Mouse (Mus musculus): ENCODE results near the gene Nfyb. TPM values are rescaled to one million over a fixed set of nuclear protein-coding genes. Genes with fewer than 3 reads are reported as not detected.

The Nfyb gene
- polyA plus RNA-seq, 1 experiment from 2014 or later = 42.4 TPM

GRCm38 (mm10) chr10:82758878-82759277 lies 5.1 kb downstream of the Nfyb start:
- H3K27ac ChIP-seq (replicated peaks) = no peak overlapping the region
- no peak overlapping the region for H3K4me2 ChIP-seq (replicated peaks)
- no peaks in the 10 kb centered on the region for H3K9me3 ChIP-seq (replicated peaks)
- H3K4me3 ChIP-seq (replicated peaks) = no peak overlapping the region
- H3K9ac ChIP-seq = no peak overlapping the region
- ATAC-seq (ENCODE audit: insufficient number of reproducible peaks, low FRiP score, low TSS enrichment, low read depth) = no peak
- H3K4me1 ChIP-seq = peaks cover 27% of the 10 kb centered on the region
- H3K27me3 ChIP-seq = no peaks in the 10 kb centered on the region
- peaks cover 70% of the 10 kb centered on the region for H3K36me3 ChIP-seq
- WGBS = 95% methylated on average over 3 of the region's 3 CpGs

- H3K27me3 ChIP-seq = no peaks in the 10 kb centered on the region
- H3K4me2 ChIP-seq (replicated peaks) = no peak overlapping the region
- H3K36me3 ChIP-seq = peaks cover 75% of the 10 kb centered on the region
- no peaks in the 10 kb centered on the region for H3K9me3 ChIP-seq (replicated peaks)
- ATAC-seq (ENCODE audit: insufficient number of reproducible peaks, low FRiP score, low TSS enrichment, low read depth) = no peak
- no peak overlapping the region for H3K9ac ChIP-seq
- 67% methylated on average over 6 of the region's 6 CpGs for WGBS
- peaks cover 27% of the 10 kb centered on the region for H3K4me1 ChIP-seq
- H3K4me3 ChIP-seq (replicated peaks) = no peak overlapping the region
- H3K27ac ChIP-seq (replicated peaks) = no peak overlapping the region
These were observed 5.6 kb downstream of the Nfyb start for GRCm38 (mm10) chr10:82758368-82758767.

GRCm38 (mm10) chr10:82757341-82757740 lies 6.6 kb downstream of the Nfyb start:
- ATAC-seq (ENCODE audit: insufficient number of reproducible peaks, low FRiP score, low TSS enrichment, low read depth) = no peak
- Histone ChIP-seq H3K4me3 (replicated peaks) (no peak overlapping the region), H3K9me3 (replicated peaks) (no peaks in the 10 kb centered on the region), H3K27ac (replicated peaks) (no peak overlapping the region), H3K27me3 (no peaks in the 10 kb centered on the region), H3K4me2 (replicated peaks) (no peak overlapping the region), H3K36me3 (peaks cover 85% of the 10 kb centered on the region), H3K9ac (no peak overlapping the region), H3K4me1 (peaks cover 23% of the 10 kb centered on the region)
- WGBS = 81% methylated on average over 9 of the region's 9 CpGs

DNA sequence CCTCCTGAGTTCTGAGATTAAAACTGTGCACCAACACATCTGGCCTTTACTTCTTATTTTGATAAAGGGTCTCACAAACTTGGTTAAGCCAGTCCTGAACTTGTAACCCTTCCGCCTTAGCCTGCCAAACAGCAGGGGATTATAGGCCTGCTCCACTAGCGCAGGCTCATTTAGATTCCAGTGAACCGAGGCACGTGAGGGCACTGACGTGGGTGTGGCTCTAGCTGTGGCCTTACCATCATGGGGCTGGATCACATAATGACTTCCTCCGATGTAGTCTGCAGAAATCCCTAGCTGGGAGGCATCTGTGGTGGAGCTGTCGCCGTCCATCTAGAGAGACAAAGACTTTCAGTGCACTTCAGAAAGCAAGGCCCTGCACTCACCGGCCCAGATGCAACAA lies 7.5 kb downstream of the Nfyb start:
- Histone ChIP-seq H3K27me3 (no peaks in the 10 kb centered on the region), H3K9me3 (replicated peaks) (no peaks in the 10 kb centered on the region), H3K4me3 (replicated peaks) (no peak overlapping the region), H3K4me2 (replicated peaks) (no peak overlapping the region), H3K4me1 (peaks cover 19% of the 10 kb centered on the region), H3K27ac (replicated peaks) (no peak overlapping the region), H3K9ac (no peak overlapping the region), H3K36me3 (peaks cover 94% of the 10 kb centered on the region)
- 85% methylated on average over 9 of the region's 9 CpGs for WGBS
- ATAC-seq (ENCODE audit: insufficient number of reproducible peaks, low FRiP score, low TSS enrichment, low read depth) = no peak

- 95% methylated on average over 11 of the region's 11 CpGs for whole genome bisulfite sequencing
- Histone ChIP-seq H3K4me1 (peaks cover 8% of the 10 kb centered on the region), H3K27me3 (no peaks in the 10 kb centered on the region), H3K27ac (replicated peaks) (no peak overlapping the region), H3K4me3 (replicated peaks) (no peak overlapping the region), H3K4me2 (replicated peaks) (no peak overlapping the region), H3K9ac (no peak overlapping the region), H3K9me3 (replicated peaks) (no peaks in the 10 kb centered on the region), H3K36me3 (peaks cover 95% of the 10 kb centered on the region)
- no peak for ATAC-seq (ENCODE audit: insufficient number of reproducible peaks, low FRiP score, low TSS enrichment, low read depth)
These were observed 8.6 kb downstream of the Nfyb start for GRCm38 (mm10) chr10:82755213-82755890.

GRCm38 (mm10) chr10:82754642-82755041 lies 9.3 kb downstream of the Nfyb start:
- Histone ChIP-seq H3K27ac (replicated peaks) (no peak overlapping the region), H3K9ac (no peak overlapping the region), H3K27me3 (no peaks in the 10 kb centered on the region), H3K4me1 (peaks cover under 1% of the 10 kb centered on the region; the same call in 1 of the 2 replicates), H3K9me3 (replicated peaks) (no peaks in the 10 kb centered on the region), H3K4me2 (replicated peaks) (no peak overlapping the region), H3K36me3 (peaks cover 92% of the 10 kb centered on the region), H3K4me3 (replicated peaks) (no peak overlapping the region)
- ATAC-seq (ENCODE audit: insufficient number of reproducible peaks, low FRiP score, low TSS enrichment, low read depth) = no peak
- 91% methylated on average over 1 of the region's 1 CpGs for WGBS

DNA sequence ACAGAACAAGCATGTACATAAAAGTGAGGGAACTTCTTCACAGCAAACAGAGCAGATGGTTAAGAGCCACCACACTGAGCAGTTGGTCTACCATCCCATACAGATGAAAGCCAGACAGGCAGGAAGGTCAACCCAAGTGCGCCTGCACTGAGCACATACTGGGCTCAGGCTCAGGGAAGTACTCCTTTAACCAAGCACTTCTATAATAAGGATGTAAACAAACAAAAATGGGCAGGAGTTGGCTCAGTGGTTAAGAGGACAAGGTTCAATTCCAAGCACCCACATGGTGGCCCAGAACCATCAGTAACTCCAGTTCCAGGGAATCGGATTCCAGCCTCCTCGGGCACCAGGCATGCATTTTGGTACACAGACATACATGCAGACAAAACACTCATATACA lies 11.0 kb downstream of the Nfyb start:
- H3K27me3 ChIP-seq = no peaks in the 10 kb centered on the region
- 90% methylated on average over 3 of the region's 3 CpGs for WGBS
- ATAC-seq (ENCODE audit: insufficient number of reproducible peaks, low FRiP score, low TSS enrichment, low read depth) = no peak

DNA sequence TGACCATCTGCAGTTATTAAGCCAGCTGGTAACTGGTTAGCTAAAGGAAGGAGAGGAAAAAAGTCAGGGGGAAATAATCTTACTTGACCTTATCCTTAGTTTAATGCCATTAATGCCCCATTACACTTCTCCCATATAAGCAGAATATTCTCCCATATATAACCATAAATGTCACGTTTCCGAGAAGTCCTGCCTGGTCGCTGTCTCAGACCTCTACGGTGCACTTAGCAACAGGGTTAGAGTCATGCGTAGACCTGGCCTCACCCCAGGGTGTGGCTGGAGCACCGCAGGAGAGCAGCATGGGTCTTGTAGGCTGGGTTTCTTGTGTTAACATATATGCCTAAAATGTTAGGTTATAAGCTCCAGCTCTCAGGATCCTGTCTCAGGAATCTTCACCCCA lies 13.2 kb downstream of the Nfyb start:
- Histone ChIP-seq H3K9me3 (replicated peaks) (no peaks in the 10 kb centered on the region), H3K36me3 (peaks cover 93% of the 10 kb centered on the region), H3K9ac (no peak overlapping the region), H3K4me3 (replicated peaks) (no peak overlapping the region), H3K4me1 (no peaks in the 10 kb centered on the region), H3K27me3 (no peaks in the 10 kb centered on the region), H3K27ac (replicated peaks) (no peak overlapping the region), H3K4me2 (replicated peaks) (no peak overlapping the region)
- WGBS = 93% methylated on average over 6 of the region's 6 CpGs
- no peak for ATAC-seq (ENCODE audit: insufficient number of reproducible peaks, low FRiP score, low TSS enrichment, low read depth)

More for the DNA sequence above, 11.0 kb downstream of the Nfyb start:
- Histone ChIP-seq H3K9me3 (replicated peaks) (no peaks in the 10 kb centered on the region), H3K36me3 (peaks cover 93% of the 10 kb centered on the region), H3K4me3 (replicated peaks) (no peak overlapping the region), H3K4me2 (replicated peaks) (no peak overlapping the region), H3K27ac (replicated peaks) (no peak overlapping the region), H3K9ac (no peak overlapping the region), H3K4me1 (no peaks in the 10 kb centered on the region)

- H3K36me3 ChIP-seq = peaks cover 81% of the 10 kb centered on the region
- H3K27ac ChIP-seq (replicated peaks) = no peak overlapping the region
- no peak overlapping the region for H3K9ac ChIP-seq
- H3K4me2 ChIP-seq (replicated peaks) = no peak overlapping the region
- no peaks in the 10 kb centered on the region for H3K4me1 ChIP-seq
- H3K27me3 ChIP-seq = no peaks in the 10 kb centered on the region
- H3K9me3 ChIP-seq (replicated peaks) = no peaks in the 10 kb centered on the region
- 85% methylated on average over 15 of the region's 15 CpGs for WGBS
- H3K4me3 ChIP-seq (replicated peaks) = no peak overlapping the region
- ATAC-seq (ENCODE audit: insufficient number of reproducible peaks, low FRiP score, low TSS enrichment, low read depth) = no peak
These were observed 16.7 kb downstream of the Nfyb start for GRCm38 (mm10) chr10:82746988-82747850.

- no peak overlapping the region for H3K27ac ChIP-seq (replicated peaks)
- H3K4me1 ChIP-seq = no peaks in the 10 kb centered on the region
- no peaks in the 10 kb centered on the region for H3K27me3 ChIP-seq
- no peak overlapping the region for H3K4me3 ChIP-seq (replicated peaks)
- H3K9ac ChIP-seq = no peak overlapping the region
- H3K36me3 ChIP-seq = peaks cover 65% of the 10 kb centered on the region
- WGBS = 88% methylated on average over 5 of the region's 5 CpGs
- H3K9me3 ChIP-seq (replicated peaks) = no peaks in the 10 kb centered on the region
- no peak overlapping the region for H3K4me2 ChIP-seq (replicated peaks)
- no peak for ATAC-seq (ENCODE audit: insufficient number of reproducible peaks, low FRiP score, low TSS enrichment, low read depth)
These were observed 18.6 kb downstream of the Nfyb start for GRCm38 (mm10) chr10:82745301-82745700.

DNA sequence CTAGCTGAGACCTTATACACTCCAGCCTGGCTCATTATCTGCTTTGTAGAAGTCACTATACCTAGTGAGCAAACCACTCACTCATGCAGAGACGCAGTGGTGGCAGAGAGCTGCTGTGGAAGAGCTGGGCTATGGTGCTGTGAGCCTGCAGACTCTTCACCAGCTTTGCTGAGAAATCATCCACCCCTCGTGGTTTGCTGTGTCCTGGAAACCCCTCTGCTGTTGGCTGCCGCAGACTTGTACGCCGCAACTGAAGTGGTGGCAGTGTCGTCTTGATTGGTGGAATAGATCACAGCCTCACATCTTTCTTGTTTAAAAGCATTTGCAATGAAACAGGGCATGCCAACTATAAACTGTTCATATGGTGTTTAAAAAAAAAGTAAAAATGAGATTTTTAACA lies 19.6 kb downstream of the Nfyb start:
- H3K36me3 ChIP-seq = peaks cover 64% of the 10 kb centered on the region
- WGBS = 82% methylated on average over 6 of the region's 6 CpGs

More for the DNA sequence above, 19.6 kb downstream of the Nfyb start:
- no peak for ATAC-seq (ENCODE audit: insufficient number of reproducible peaks, low FRiP score, low TSS enrichment, low read depth)
- H3K9me3 ChIP-seq (replicated peaks) = no peaks in the 10 kb centered on the region
- no peaks in the 10 kb centered on the region for H3K4me1 ChIP-seq
- no peak overlapping the region for H3K27ac ChIP-seq (replicated peaks)
- no peaks in the 10 kb centered on the region for H3K27me3 ChIP-seq
- no peak overlapping the region for H3K4me3 ChIP-seq (replicated peaks)
- H3K4me2 ChIP-seq (replicated peaks) = no peak overlapping the region
- no peak overlapping the region for H3K9ac ChIP-seq

All from embryonic facial prominence, embryonic 15.5 days (tissue).